Mouse (Mus musculus) heart, embryonic 10.5 days (tissue): ENCODE results near the gene Rlf. TPM values are rescaled to one million over a fixed set of nuclear protein-coding genes. Genes with fewer than 3 reads are reported as not detected.
"Not testable (repeated sequence)": the region's sequence is repeated elsewhere in the genome, so short reads cannot be mapped to it uniquely, and the experiment has no call there.

Experiments
- DNase-seq: peaks from one replicate; pipeline ENCODE4 v3.0.0-alpha.2; 2017; ENCODE audit warnings: low spot score
- H3K27ac ChIP-seq: fragments of 300-500 bp; sonication (generic); 2 replicates; pipeline ENCODE4 v1.5.1; 2016; ENCODE audit warnings: mild to moderate bottlenecking
- H3K27me3 ChIP-seq: fragments of 300-500 bp; sonication (generic); 2 replicates; pipeline ENCODE4 v1.6.1; 2016; ENCODE audit warnings: mild to moderate bottlenecking; ENCODE audit not compliant: poor library complexity, insufficient read depth, severe bottlenecking
- H3K36me3 ChIP-seq: fragments of 300-500 bp; sonication (generic); 2 replicates; pipeline ENCODE4 v1.6.1; 2016; ENCODE audit warnings: mild to moderate bottlenecking, moderate library complexity
- H3K4me1 ChIP-seq: fragments of 300-500 bp; sonication (generic); 2 replicates; pipeline ENCODE4 v1.6.1; 2016; ENCODE audit warnings: mild to moderate bottlenecking
- H3K4me3 ChIP-seq: fragments of 300-500 bp; sonication (generic); 2 replicates; pipeline ENCODE4 v1.5.1; 2016; ENCODE audit warnings: mild to moderate bottlenecking, moderate library complexity
- H3K9me3 ChIP-seq: fragments of 300-500 bp; sonication (generic); 2 replicates; pipeline ENCODE4 v1.6.1; 2016; ENCODE audit warnings: mild to moderate bottlenecking, moderate library complexity
- WGBS: fragments of 180-500 bp; shearing (Covaris S2); methylation state at CpG from one replicate; pipeline ENCODE4 v1.1.7; 2016; 5-methylcytosine and 5-hydroxymethylcytosine counted together
- polyA plus RNA-seq: library from polyadenylated mRNA; unstranded; fragments of >200 nt; fragmentation: Nextera tagmentation; extraction: Ambion mirVana; gene quantifications from 2 replicates; pipeline ENCODE4 v1.2.1, GENCODE M21; 2016

Rlf gene
- polyA plus RNA-seq, 1 experiment from 2014 or later: 23.8 TPM

DNA sequence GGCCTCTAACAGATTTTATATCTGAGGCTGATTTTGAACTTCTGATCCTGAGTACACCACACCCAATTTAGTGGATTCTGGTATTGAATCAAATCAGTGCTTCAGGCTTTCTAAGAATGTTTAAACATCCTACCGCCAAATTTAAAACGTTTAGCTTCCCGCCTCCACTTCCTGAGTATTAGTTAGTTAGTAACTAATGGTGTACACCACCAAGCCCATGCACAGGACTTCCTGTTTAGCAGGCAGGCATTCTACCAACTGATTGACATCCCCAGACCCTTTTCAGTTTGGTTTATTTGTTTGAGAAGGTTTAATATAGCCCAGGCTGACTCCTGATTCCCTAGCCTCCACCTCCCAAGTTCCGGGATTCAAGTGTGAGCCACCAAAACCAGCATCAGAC lies 6.0 kb downstream of the Rlf start:
- Histone ChIP-seq H3K9me3 (no peaks in the 10 kb centered on the region), H3K4me3 (no peak overlapping the region), H3K4me1 (peaks cover 14% of the 10 kb centered on the region), H3K27ac (no peak overlapping the region), H3K27me3 (no peaks in the 10 kb centered on the region), H3K36me3 (no peaks in the 10 kb centered on the region)
- WGBS: 75% methylated on average over 4 of the region's 4 CpGs
- DNase-seq: no peak

DNA sequence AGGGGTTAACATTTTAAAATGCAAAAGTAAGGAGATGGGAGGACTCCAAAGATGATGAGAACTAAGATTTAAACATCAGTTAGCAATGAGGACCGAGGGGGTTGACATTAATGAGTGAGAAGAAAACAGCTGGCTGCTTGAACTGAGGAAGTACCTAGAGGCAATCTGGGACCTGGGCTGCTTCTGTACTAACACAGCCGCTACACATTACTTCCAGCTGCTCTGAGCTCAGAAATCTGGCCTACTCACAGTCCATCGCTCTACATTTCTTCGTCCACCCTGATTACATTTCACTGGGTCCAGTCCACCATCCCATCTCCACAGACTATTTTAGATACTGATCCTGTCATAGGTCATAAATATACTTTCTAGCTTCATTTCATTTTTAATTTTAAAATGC lies 17.0 kb downstream of the Rlf start:
- WGBS: 92% methylated on average over 4 of the region's 4 CpGs
- Histone ChIP-seq H3K9me3 (no peaks in the 10 kb centered on the region), H3K4me3 (no peak overlapping the region), H3K36me3 (0 out of 2 replicates have a peak, but pooled peaks cover 3% of the 10 kb centered on the region), H3K27me3 (no peaks in the 10 kb centered on the region), H3K27ac (no peak overlapping the region), H3K4me1 (no peaks in the 10 kb centered on the region)
- DNase-seq: no peak

DNA sequence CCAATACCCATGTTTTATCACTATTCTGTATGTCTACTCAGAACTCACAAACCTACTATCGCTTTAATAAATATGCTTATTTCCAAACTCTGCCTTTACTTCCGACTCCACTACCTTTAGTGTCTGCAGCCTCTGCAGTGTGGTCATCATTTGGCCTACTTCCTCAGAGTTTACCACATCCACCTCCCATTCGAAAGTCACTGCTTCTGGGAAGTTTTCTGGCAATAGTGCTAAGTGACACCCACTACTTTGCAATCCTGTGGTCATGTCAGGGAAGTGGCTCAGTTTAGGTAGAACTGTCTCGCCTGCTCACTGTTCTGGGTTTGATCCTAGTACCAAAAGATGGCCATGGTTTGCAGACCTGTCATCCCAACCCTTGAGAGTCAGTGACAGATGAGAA lies 17.9 kb downstream of the Rlf start:
- Histone ChIP-seq H3K27ac (no peak overlapping the region), H3K4me3 (no peak overlapping the region), H3K9me3 (no peaks in the 10 kb centered on the region), H3K36me3 (0 out of 2 replicates have a peak, but pooled peaks cover 3% of the 10 kb centered on the region), H3K27me3 (no peaks in the 10 kb centered on the region), H3K4me1 (no peaks in the 10 kb centered on the region)
- WGBS: 91% methylated on average over 4 of the region's 4 CpGs
- no peak for DNase-seq

DNA sequence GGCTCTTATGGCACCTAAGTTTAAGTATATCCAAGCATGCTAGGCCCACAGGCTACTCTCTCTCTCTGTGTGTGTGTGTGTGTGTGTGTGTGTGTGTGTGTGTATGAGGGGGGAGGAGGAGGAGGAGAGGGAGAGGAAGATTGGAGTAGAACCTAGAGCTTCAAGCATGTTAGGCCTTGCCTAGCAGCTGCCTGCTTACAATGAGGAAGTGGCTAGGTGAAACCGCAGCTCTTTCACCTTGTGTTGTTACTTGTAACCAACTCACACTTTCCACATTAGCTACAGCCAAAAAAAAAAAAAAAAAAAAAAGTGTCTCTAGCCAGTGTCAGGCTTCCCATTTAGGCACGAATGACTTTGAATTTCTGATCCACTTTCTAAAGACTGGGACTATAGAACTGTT lies 18.7 kb downstream of the Rlf start:
- no peaks in the 10 kb centered on the region for H3K4me1 ChIP-seq
- H3K4me3 ChIP-seq: no peak overlapping the region
- no peak for DNase-seq
- no peaks in the 10 kb centered on the region for H3K9me3 ChIP-seq
- H3K36me3 ChIP-seq: 0 out of 2 replicates have a peak, but pooled peaks cover 3% of the 10 kb centered on the region
- no peak overlapping the region for H3K27ac ChIP-seq
- no peaks in the 10 kb centered on the region for H3K27me3 ChIP-seq
- 87% methylated on average over 2 of the region's 2 CpGs for WGBS

DNA sequence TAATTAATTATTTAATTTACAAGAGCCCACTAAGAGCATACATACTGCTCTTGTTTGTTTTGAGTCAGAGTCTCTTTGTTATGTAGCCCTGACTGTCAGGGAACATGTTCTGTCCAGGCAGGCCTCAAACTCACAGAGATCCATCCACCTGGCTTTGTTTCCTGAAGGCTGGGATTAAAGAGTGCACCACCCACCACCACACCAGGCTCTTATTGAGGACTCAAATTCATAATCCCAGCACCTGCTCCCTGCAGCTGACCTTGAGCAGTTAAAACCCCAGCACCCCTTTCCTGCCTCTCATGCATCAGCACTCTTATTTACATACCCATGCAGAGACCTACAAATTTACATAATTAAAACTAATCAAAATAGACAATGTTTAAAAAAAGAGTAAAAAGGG lies 20.1 kb downstream of the Rlf start:
- Histone ChIP-seq H3K27me3 (no peaks in the 10 kb centered on the region), H3K27ac (no peak overlapping the region), H3K36me3 (peaks cover 6% of the 10 kb centered on the region), H3K4me1 (no peaks in the 10 kb centered on the region), H3K9me3 (no peaks in the 10 kb centered on the region), H3K4me3 (no peak overlapping the region)
- no peak for DNase-seq

DNA sequence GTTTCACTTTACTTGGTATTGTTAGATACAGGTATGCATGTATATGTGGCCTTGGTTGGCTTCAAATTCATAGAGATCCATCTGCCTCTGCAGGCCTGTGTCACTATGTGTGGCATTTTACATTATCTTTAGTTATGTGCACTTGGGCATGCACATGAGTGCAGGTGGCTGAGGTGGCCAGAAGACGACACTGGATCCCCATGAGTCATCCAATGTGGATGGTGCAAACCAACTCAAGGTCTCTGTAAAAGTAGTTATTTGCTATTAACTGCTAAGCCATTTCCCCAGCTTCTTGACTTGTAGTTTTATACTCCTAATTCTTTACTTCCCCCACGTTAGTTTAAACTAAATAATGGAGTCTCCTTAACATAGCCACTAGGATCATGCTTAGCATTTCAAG lies 22.6 kb downstream of the Rlf start:
- no peak overlapping the region for H3K4me3 ChIP-seq
- H3K27me3 ChIP-seq: no peaks in the 10 kb centered on the region
- H3K27ac ChIP-seq: no peak overlapping the region
- no peak for DNase-seq
- WGBS: 92% methylated on average over 2 of the region's 2 CpGs
- no peaks in the 10 kb centered on the region for H3K9me3 ChIP-seq
- no peaks in the 10 kb centered on the region for H3K4me1 ChIP-seq
- peaks cover 26% of the 10 kb centered on the region for H3K36me3 ChIP-seq

DNA sequence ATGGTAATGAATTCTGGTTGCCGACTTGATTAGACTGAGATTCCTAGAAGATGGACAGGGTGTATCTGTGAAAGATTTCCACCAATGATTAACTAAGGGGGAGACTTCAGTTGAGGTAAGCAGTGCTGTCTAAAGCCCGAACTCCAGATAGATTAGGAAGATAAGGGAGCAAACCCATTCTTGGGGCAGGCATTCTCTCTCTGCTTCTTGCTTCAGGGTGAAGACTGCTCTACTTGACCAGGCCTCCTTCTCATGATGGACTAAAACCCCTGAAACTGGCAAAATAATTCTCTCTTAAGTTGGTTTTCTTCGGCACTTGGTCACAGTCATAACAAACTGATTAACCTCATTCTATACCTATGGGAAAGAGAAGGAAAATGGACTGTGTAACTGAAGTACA lies 25.5 kb downstream of the Rlf start:
- Histone ChIP-seq H3K4me1 (no peaks in the 10 kb centered on the region), H3K27me3 (no peaks in the 10 kb centered on the region), H3K9me3 (no peaks in the 10 kb centered on the region), H3K27ac (no peak overlapping the region), H3K36me3 (peaks cover 44% of the 10 kb centered on the region), H3K4me3 (no peak overlapping the region)
- WGBS: 91% methylated on average over 3 of the region's 3 CpGs
- no peak for DNase-seq

DNA sequence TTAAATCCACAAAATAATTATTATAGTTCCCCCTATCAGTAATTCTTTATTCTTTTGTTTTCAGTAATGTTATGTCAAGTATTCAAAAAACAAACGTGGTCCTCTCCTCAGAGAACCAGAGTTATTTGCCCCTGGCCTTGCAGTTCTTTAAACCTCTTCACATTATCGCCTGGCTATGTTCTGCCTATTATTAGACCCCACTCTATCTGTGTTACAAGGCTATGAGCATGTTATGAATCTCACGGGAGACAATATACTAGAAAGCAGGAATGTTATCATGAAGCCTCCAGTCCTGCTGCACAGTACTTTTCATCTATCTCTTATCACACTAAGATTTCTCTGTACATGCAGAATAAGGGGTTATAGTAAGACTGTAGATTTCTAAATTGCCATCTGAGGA lies 35.2 kb downstream of the Rlf start:
- DNase-seq: no peak
- Histone ChIP-seq H3K36me3 (peaks cover 53% of the 10 kb centered on the region), H3K9me3 (no peaks in the 10 kb centered on the region), H3K4me3 (no peak overlapping the region), H3K27ac (no peak overlapping the region), H3K4me1 (no peaks in the 10 kb centered on the region), H3K27me3 (no peaks in the 10 kb centered on the region)
- WGBS: 66% methylated on average over 3 of the region's 3 CpGs

DNA sequence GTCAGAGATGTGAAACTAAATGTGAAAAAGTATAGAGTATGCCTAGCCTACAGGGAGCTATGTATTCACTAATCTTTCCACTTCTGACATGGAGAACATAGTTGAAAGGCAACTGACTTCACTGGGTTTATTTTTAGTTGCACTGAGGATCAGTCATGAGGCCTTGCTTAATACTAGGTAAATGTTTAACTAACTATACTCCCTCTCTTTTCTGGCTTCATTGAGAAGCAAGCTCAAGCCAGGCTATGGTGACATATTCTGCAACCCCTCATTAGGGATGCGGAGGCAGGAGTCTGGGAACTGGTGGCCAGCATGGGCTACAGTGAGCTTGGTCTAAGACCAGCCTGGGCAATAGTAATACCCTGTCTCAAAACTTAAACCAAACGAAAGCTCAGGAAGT lies 47.2 kb downstream of the Rlf start:
- Histone ChIP-seq H3K4me1 (no peaks in the 10 kb centered on the region), H3K36me3 (peaks cover 79% of the 10 kb centered on the region), H3K4me3 (no peak overlapping the region), H3K27me3 (no peaks in the 10 kb centered on the region), H3K9me3 (peaks cover 3% of the 10 kb centered on the region; the same call in 1 of the 2 replicates), H3K27ac (no peak overlapping the region)
- DNase-seq: no peak
- 83% methylated on average over 2 of the region's 2 CpGs for WGBS

DNA sequence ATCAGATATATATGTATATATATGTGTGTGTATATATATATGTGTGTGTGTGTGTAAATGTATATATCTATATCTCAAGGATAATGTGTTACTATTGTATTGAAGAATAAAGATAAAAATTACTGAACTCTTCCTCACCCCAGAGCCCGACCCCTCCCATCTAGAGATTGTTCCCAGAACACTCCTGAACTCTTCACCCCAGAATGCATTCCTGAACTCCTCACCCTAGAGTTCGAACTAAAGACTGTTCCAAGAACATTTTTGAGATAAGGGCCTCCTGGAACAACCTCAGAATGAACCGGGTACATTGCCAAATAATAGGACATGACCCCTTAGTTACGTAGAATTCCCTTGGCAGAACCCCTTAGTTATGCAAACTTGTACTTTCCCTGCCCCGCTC lies 48.2 kb downstream of the Rlf start:
- 61% methylated on average over 4 of the region's 5 CpGs for WGBS
- not testable (repeated sequence) for H3K4me1 ChIP-seq, H3K27ac ChIP-seq, H3K9me3 ChIP-seq, H3K27me3 ChIP-seq, H3K4me3 ChIP-seq, DNase-seq
- peaks cover 79% of the 10 kb centered on the region for H3K36me3 ChIP-seq

DNA sequence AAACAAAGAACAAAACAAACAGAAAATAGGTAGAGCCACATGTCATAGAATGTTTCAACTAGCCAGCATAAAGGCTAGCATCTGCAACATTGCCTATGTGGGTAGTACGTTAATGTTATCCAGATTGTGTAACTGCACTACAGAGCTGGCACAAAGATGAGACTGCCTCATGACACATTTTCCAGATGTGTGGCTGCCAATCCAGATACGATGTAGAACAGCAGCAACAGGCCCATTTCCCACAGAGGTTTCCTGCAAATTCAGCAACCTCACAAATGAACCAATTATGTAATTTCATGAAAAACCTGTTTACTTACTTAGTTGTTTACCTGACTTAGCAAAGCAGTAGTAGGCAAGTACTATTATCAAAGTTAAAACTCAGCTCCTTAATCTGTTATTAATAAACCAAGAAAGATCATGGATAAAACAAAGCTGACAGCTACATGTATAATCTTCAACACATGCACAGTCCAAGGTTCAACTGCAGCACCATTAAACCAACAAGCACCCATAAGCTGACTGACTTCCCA lies 51.3 kb downstream of the Rlf start:
- Histone ChIP-seq H3K36me3 (peaks cover 62% of the 10 kb centered on the region), H3K4me3 (no peak overlapping the region), H3K27ac (no peak overlapping the region), H3K9me3 (no peaks in the 10 kb centered on the region), H3K27me3 (no peaks in the 10 kb centered on the region), H3K4me1 (no peaks in the 10 kb centered on the region)
- WGBS: 91% methylated on average over 2 of the region's 2 CpGs
- no peak for DNase-seq

DNA sequence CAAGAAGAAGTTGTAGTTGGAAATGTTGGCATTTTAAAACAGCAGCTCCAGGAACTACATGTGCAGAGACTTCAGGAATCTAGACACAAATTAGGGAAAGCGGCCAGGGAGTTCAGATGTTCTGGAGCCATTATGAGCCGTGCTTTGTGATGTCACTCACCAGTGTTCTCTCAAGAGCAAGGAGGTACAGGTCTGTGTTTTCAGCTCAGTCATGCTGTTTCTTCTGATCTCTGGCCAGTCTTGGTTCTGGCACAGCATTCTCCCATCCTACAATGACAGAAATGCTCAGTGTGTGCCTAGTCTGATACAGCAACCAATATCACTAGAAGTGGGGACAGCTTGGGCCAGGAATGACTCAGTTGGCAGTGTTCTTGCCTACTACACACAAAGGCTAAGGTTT lies 105.8 kb downstream of the Rlf start, which contains the start of gene Tmco2:
Tmco2 (minus strand) TSS at position 101 of the 400 bp plus-strand sequence.
- Histone ChIP-seq H3K36me3 (no peaks in the 10 kb centered on the region), H3K4me1 (no peaks in the 10 kb centered on the region), H3K4me3 (no peak within 1 kb of the TSS), H3K27ac (no peak within 1 kb of the TSS), H3K27me3 (no peaks in the 10 kb centered on the region), H3K9me3 (no peaks in the 10 kb centered on the region)
- 80% methylated on average over 2 of the region's 2 CpGs for WGBS
- DNase-seq: no peak

DNA sequence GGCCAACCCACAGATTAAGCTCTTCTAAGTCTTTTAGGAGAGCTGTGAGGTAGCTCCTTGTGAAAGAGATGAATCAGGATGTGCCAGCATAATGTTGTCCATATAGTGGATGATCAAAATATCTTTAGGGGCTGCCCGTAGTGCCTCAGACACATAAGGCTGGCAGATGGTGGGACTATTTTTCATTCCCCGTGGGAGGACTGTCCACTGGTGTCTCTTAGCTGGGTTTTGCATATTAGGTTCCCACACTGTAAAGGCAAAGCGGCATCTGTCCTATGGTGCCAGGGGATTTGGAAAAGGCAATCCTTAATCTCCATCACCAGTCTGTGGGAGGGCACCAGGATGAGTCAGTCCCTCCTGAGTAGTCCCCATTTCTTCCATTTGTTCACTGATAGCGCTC lies 111.6 kb downstream of the Rlf start:
- WGBS: 83% methylated on average over 4 of the region's 4 CpGs

DNA sequence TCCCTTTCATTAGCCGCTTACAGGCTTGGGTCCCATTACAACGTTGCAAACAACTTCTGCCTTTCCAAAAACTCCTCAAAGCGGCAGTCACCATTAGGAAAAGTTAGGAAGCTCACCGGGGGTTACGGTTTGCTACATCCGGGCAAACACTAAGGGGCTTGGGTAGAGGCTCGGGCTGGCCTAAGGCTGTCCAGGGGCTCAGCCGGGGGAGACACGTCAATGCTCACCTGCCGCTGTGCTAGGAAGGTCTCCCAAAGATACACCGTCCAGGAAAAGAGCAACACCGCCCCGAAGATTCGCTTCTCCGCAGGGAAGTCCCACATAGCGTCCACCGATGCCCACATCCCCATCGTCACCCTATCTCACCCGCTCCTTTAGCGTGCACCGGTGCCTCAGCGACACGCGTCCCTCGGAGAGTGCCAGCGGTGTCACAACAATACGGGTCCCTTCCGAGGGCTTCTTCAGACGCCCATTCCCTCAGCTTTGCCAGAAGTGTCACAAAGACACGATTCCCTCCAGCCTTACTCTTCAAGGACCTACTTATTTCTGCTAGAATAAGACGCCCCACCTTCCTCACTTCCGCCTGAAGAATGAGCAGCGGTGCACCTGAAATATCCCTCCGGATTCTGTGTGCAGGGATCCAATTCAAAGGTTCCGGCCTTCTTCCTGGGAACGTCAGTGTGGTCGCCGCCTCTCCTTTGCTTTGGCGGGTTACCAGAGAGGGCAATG lies 117.1 kb downstream of the Rlf start, which contains the start of gene Zmpste24:
Zmpste24 (minus strand) TSS at position 592 of the 729 bp plus-strand sequence.
- Histone ChIP-seq H3K4me1 (0 out of 2 replicates have a peak, but pooled peaks cover 4% of the 10 kb centered on the region), H3K27me3 (no peaks in the 10 kb centered on the region), H3K4me3 (peak within 1 kb of the TSS; percentile 80), H3K9me3 (no peaks in the 10 kb centered on the region), H3K36me3 (peaks cover 27% of the 10 kb centered on the region), H3K27ac (peak within 1 kb of the TSS; percentile 84)
- under 1% methylated on average over 39 of the region's 39 CpGs for WGBS
- peak; percentile 90 for DNase-seq

More for the DNA sequence above, 111.6 kb downstream of the Rlf start:
- no peak overlapping the region for H3K27ac ChIP-seq
- DNase-seq: no peak
- H3K4me3 ChIP-seq: no peak overlapping the region
- no peaks in the 10 kb centered on the region for H3K36me3 ChIP-seq
- no peaks in the 10 kb centered on the region for H3K9me3 ChIP-seq
- H3K4me1 ChIP-seq: no peaks in the 10 kb centered on the region
- no peaks in the 10 kb centered on the region for H3K27me3 ChIP-seq
